Mouse (Mus musculus): Measurements from ENCODE around the gene Scube2. TPM values are rescaled to one million over a fixed set of nuclear protein-coding genes. Genes with fewer than 3 reads are reported as not detected.

The Scube2 gene
- polyA plus RNA-seq, 1 experiment from 2014 or later: 1.4 TPM

DNA sequence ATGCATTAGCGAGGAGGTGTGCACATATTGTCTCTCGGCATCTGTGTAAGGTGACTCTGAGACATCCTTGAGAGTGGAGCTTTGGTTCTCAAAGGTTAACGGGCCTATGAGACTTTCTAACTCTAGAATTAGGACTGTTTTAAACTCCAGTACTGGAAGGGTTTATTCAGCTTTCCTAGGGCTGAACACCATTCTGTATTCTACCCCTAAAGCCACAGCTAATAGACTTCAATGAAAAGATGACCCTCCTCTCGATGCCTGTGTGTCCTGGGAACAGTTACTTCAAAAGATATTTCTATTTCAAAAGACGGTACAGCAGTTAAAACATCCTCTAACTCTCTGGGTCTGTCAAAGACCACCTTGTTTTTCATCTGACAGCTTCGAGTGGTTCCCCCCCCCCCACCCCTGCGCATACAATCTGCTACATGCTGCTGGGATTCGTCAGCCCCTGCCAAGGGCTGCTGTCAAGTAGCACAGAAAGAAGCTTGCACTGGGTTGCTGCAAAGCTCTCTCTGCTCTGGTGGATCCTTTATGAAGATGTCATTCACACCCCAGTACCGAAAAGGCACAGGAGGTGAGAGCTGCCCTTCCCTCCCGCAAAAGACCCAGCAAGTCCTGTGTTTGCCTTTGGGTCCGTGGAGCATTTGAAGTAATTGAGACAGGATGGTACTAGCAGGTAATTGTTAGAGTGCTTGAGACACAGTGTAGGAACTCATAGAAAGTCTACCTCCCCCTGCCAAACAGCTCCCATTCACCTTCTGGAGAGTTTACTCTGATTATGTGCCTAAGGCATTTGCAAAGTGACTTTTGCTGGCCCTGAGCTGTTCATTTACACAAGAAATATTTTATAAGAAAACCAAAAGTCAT is 16.4 kb downstream of the Scube2 start:
- ATAC-seq (ENCODE audit: low FRiP score): peak; percentile 68; the same call in 1 of the 2 replicates
- no peak overlapping the region for H3K4me2 ChIP-seq
- 0 out of 2 replicates have a peak overlapping the region, but pooled peaks have one; percentile 0 for H3K27ac ChIP-seq

GRCm38 (mm10) chr7:109844100-109844499 is 21.4 kb downstream of the Scube2 start:
- Histone ChIP-seq H3K9ac (no peak overlapping the region), H3K4me1 (replicated peaks) (peaks cover 10% of the 10 kb centered on the region), H3K27ac (no peak overlapping the region), H3K36me3 (no peaks in the 10 kb centered on the region), H3K27me3 (no peaks in the 10 kb centered on the region), H3K9me3 (no peaks in the 10 kb centered on the region), H3K4me3 (no peak overlapping the region), H3K4me2 (no peak overlapping the region)
- 84% methylated on average over 6 of the region's 6 CpGs for WGBS
- ATAC-seq (ENCODE audit: low FRiP score): no peak

More for the DNA sequence above, 16.4 kb downstream of the Scube2 start:
- peaks cover 23% of the 10 kb centered on the region for H3K4me1 ChIP-seq (replicated peaks)
- 0 out of 2 replicates have a peak, but pooled peaks cover 3% of the 10 kb centered on the region for H3K27me3 ChIP-seq
- whole genome bisulfite sequencing: 30% methylated on average over 11 of the region's 11 CpGs
- no peak overlapping the region for H3K4me3 ChIP-seq
- no peaks in the 10 kb centered on the region for H3K36me3 ChIP-seq
- no peak overlapping the region for H3K9ac ChIP-seq
- H3K9me3 ChIP-seq: no peaks in the 10 kb centered on the region

GRCm38 (mm10) chr7:109841618-109842418 is 23.7 kb downstream of the Scube2 start:
- 77% methylated on average over 13 of the region's 13 CpGs for WGBS
- Histone ChIP-seq H3K36me3 (no peaks in the 10 kb centered on the region), H3K27me3 (0 out of 2 replicates have a peak, but pooled peaks cover 2% of the 10 kb centered on the region), H3K4me1 (replicated peaks) (0 out of 2 replicates have a peak, but pooled peaks cover 5% of the 10 kb centered on the region), H3K27ac (0 out of 2 replicates have a peak overlapping the region, but pooled peaks have one; percentile 13), H3K4me3 (no peak overlapping the region), H3K9ac (no peak overlapping the region), H3K9me3 (no peaks in the 10 kb centered on the region), H3K4me2 (no peak overlapping the region)
- peak; percentile 90 for ATAC-seq (ENCODE audit: low FRiP score)

GRCm38 (mm10) chr7:109841031-109841430 is 24.4 kb downstream of the Scube2 start:
- H3K27ac ChIP-seq: 0 out of 2 replicates have a peak overlapping the region, but pooled peaks have one; percentile 52
- no peak overlapping the region for H3K4me3 ChIP-seq
- WGBS: 61% methylated on average over 6 of the region's 6 CpGs
- H3K4me1 ChIP-seq (replicated peaks): 0 out of 2 replicates have a peak, but pooled peaks cover 5% of the 10 kb centered on the region
- no peak overlapping the region for H3K9ac ChIP-seq
- no peak overlapping the region for H3K4me2 ChIP-seq
- no peak for ATAC-seq (ENCODE audit: low FRiP score)
- H3K36me3 ChIP-seq: no peaks in the 10 kb centered on the region
- 0 out of 2 replicates have a peak, but pooled peaks cover 2% of the 10 kb centered on the region for H3K27me3 ChIP-seq
- no peaks in the 10 kb centered on the region for H3K9me3 ChIP-seq

GRCm38 (mm10) chr7:109838613-109839012 is 26.9 kb downstream of the Scube2 start:
- no peak for ATAC-seq (ENCODE audit: low FRiP score)
- Histone ChIP-seq H3K27me3 (0 out of 2 replicates have a peak, but pooled peaks cover 2% of the 10 kb centered on the region), H3K4me3 (no peak overlapping the region), H3K36me3 (no peaks in the 10 kb centered on the region), H3K9ac (no peak overlapping the region), H3K4me1 (replicated peaks) (0 out of 2 replicates have a peak, but pooled peaks cover 5% of the 10 kb centered on the region), H3K9me3 (no peaks in the 10 kb centered on the region), H3K4me2 (no peak overlapping the region), H3K27ac (no peak overlapping the region)
- WGBS: 81% methylated on average over 3 of the region's 3 CpGs

DNA sequence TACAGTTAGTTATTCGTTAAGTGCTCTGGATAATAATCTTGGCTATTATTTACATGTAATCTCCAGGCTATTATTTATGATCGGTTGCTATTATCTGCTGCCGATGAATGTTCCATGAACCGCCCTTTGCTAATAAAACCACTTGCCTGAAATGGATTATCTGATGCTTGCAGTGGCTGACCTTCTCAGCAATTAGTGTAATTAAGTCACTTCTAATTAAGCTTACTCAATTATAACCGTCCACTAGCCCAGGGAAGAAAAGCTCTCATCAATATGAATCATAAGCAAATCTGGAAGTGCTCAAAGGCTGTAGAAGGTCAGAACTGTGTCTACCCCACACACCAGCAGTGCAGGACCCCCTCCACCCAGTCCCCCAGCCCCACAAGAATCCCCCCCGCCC is 27.8 kb downstream of the Scube2 start:
- Histone ChIP-seq H3K4me1 (replicated peaks) (0 out of 2 replicates have a peak, but pooled peaks cover 5% of the 10 kb centered on the region), H3K9me3 (no peaks in the 10 kb centered on the region), H3K4me3 (no peak overlapping the region), H3K36me3 (no peaks in the 10 kb centered on the region), H3K27ac (no peak overlapping the region), H3K4me2 (no peak overlapping the region), H3K27me3 (0 out of 2 replicates have a peak, but pooled peaks cover 2% of the 10 kb centered on the region), H3K9ac (no peak overlapping the region)
- WGBS: 80% methylated on average over 6 of the region's 6 CpGs
- no peak for ATAC-seq (ENCODE audit: low FRiP score)

GRCm38 (mm10) chr7:109834894-109835293 is 30.6 kb downstream of the Scube2 start:
- no peak for ATAC-seq (ENCODE audit: low FRiP score)
- no peak overlapping the region for H3K9ac ChIP-seq
- no peaks in the 10 kb centered on the region for H3K4me1 ChIP-seq (replicated peaks)
- H3K9me3 ChIP-seq: no peaks in the 10 kb centered on the region
- H3K27me3 ChIP-seq: 0 out of 2 replicates have a peak, but pooled peaks cover 2% of the 10 kb centered on the region
- no peak overlapping the region for H3K27ac ChIP-seq
- WGBS: 76% methylated on average over 6 of the region's 6 CpGs
- no peaks in the 10 kb centered on the region for H3K36me3 ChIP-seq
- no peak overlapping the region for H3K4me2 ChIP-seq
- no peak overlapping the region for H3K4me3 ChIP-seq

DNA sequence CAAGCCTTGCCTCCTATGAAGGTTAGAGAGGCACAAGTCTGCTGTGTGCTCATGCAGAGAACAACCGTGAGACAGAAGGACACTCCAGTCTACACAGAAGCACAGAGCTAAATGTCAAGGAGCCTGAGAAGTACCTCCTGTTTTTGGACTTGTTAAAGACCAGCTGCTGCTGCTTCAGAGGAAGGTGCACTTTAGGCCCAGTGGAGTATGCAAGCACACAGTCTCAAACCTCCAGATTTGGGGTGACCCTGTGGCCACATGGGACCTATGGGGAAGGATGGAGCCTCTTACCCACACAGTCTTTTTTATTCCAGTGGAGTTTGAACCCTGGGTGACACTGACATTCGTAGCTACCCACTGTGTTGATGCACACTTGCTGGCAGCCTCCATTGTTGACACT is 34.1 kb downstream of the Scube2 start:
- Histone ChIP-seq H3K4me2 (no peak overlapping the region), H3K4me3 (no peak overlapping the region), H3K9me3 (no peaks in the 10 kb centered on the region), H3K36me3 (no peaks in the 10 kb centered on the region), H3K27me3 (no peaks in the 10 kb centered on the region), H3K27ac (no peak overlapping the region), H3K9ac (no peak overlapping the region), H3K4me1 (replicated peaks) (no peaks in the 10 kb centered on the region)
- WGBS: 82% methylated on average over 2 of the region's 2 CpGs
- no peak for ATAC-seq (ENCODE audit: low FRiP score)

GRCm38 (mm10) chr7:109826911-109827310 is 38.6 kb downstream of the Scube2 start:
- Histone ChIP-seq H3K4me3 (no peak overlapping the region), H3K9ac (no peak overlapping the region), H3K9me3 (no peaks in the 10 kb centered on the region), H3K36me3 (no peaks in the 10 kb centered on the region), H3K27me3 (no peaks in the 10 kb centered on the region), H3K27ac (no peak overlapping the region), H3K4me1 (replicated peaks) (no peaks in the 10 kb centered on the region), H3K4me2 (no peak overlapping the region)
- ATAC-seq (ENCODE audit: low FRiP score): no peak
- WGBS: 91% methylated on average over 8 of the region's 8 CpGs

- WGBS: 85% methylated on average over 14 of the region's 14 CpGs
- H3K27me3 ChIP-seq: no peaks in the 10 kb centered on the region
Observed at GRCm38 (mm10) chr7:109825293-109825692, 40.2 kb downstream of the Scube2 start.

DNA sequence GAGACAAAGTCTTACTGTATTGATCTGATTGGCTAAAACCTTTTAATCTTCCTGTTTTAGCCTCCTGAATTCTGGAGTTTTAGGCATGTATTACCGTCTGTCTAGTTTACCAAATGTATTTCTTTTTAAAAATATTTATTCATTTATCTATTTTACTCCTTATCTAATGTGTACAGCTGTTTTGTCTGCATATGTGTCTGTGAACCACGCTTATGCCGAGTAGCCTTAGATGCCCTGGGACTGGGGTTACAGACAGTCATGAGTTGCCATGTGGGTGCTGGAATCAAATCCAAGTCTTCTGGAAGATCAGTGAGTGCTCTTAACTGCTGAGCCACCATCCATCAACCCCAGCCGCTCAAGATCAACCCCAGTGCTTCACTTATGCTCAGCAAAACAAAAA is 46.9 kb downstream of the Scube2 start:
- Histone ChIP-seq H3K4me2 (no peak overlapping the region), H3K9me3 (no peaks in the 10 kb centered on the region), H3K4me1 (replicated peaks) (peaks cover 4% of the 10 kb centered on the region; the same call in 1 of the 2 replicates), H3K36me3 (no peaks in the 10 kb centered on the region), H3K4me3 (no peak overlapping the region), H3K27ac (no peak overlapping the region), H3K27me3 (no peaks in the 10 kb centered on the region), H3K9ac (no peak overlapping the region)
- 93% methylated on average over 4 of the region's 4 CpGs for WGBS
- ATAC-seq (ENCODE audit: low FRiP score): no peak

More at GRCm38 (mm10) chr7:109825293-109825692, 40.2 kb downstream of the Scube2 start:
- H3K4me3 ChIP-seq: no peak overlapping the region
- ATAC-seq (ENCODE audit: low FRiP score): no peak
- H3K27ac ChIP-seq: no peak overlapping the region
- H3K9ac ChIP-seq: no peak overlapping the region
- H3K9me3 ChIP-seq: no peaks in the 10 kb centered on the region
- no peak overlapping the region for H3K4me2 ChIP-seq
- H3K36me3 ChIP-seq: no peaks in the 10 kb centered on the region
- H3K4me1 ChIP-seq (replicated peaks): no peaks in the 10 kb centered on the region

DNA sequence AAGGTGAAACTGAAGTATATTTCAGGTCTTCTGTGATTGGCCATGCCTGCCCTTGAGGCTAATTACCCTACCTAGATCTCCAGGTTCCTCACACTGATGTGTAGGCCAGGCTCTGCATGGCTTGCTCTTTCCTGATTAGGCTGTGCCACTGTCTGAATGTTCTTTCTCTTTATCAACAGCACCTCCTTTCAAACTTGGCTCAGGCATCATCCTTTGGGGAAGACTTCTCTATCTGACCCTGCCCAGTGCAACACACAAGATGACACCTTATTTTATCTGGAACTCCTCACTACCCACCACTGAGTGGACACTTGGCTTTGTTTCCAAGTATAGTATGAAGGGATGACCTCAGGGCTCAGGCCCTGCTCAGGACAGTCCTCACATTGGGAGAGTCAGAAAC is 47.5 kb downstream of the Scube2 start:
- Histone ChIP-seq H3K27me3 (no peaks in the 10 kb centered on the region), H3K27ac (no peak overlapping the region), H3K4me3 (no peak overlapping the region), H3K4me2 (no peak overlapping the region), H3K4me1 (replicated peaks) (peaks cover 5% of the 10 kb centered on the region; the same call in 1 of the 2 replicates), H3K9ac (no peak overlapping the region), H3K36me3 (no peaks in the 10 kb centered on the region), H3K9me3 (no peaks in the 10 kb centered on the region)
- no peak for ATAC-seq (ENCODE audit: low FRiP score)
